Mouse (Mus musculus) E14TG2a.4 (cell line): ENCODE measurements around the gene Tet1.
A peak's percentile ranks its signal among the peaks of the same experiment; 100 is the strongest.

Experiments
- H3K27me3 ChIP-seq: 2 replicates; pipeline ENCODE4 v1.6.1; 2014; ENCODE audit warnings: low read length, control low read depth; ENCODE audit not compliant: insufficient read depth
- H3K36me3 ChIP-seq: 2 replicates; pipeline ENCODE4 v1.6.1; 2014; ENCODE audit warnings: low read length, control low read depth; ENCODE audit not compliant: insufficient read depth
- H3K4me1 ChIP-seq: replicated peaks from 2 replicates; pipeline ENCODE4 v1.6.1; 2014; ENCODE audit warnings: low read depth, low read length, control low read depth
- H3K4me3 ChIP-seq: replicated peaks from 2 replicates; pipeline ENCODE4 v1.5.1; 2014; ENCODE audit warnings: mild to moderate bottlenecking, low read length
- H3K9me3 ChIP-seq: 2 replicates; pipeline ENCODE4 v1.6.1; 2014; ENCODE audit warnings: low read length, control low read depth
- CTCF ChIP-seq: conservative IDR thresholded peaks from 2 replicates; pipeline ENCODE4 v1.5.1; 2014; ENCODE audit warnings: low read length
- NANOG ChIP-seq: IDR thresholded peaks from 2 replicates; pipeline ENCODE4 v1.6.1; 2014; ENCODE audit warnings: borderline replicate concordance, low read length, mixed read lengths
- POU5F1 ChIP-seq: IDR thresholded peaks from 2 replicates; pipeline ENCODE4 v1.6.1; 2014; ENCODE audit warnings: low read length, borderline replicate concordance

The Tet1 gene

GRCm38 (mm10) chr10:62865167-62866034 is 43.4 kb downstream of the Tet1 start:
- TF ChIP-seq NANOG (no peak), CTCF (no peak), POU5F1 (no peak)

GRCm38 (mm10) chr10:62863563-62863962 is 45.2 kb downstream of the Tet1 start:
- no peak for TF ChIP-seq NANOG
- TF ChIP-seq POU5F1 = no peak
- TF ChIP-seq CTCF = no peak
- Histone ChIP-seq H3K4me3 (no peak overlapping the region), H3K4me1 (peaks cover 96% of the 10 kb centered on the region), H3K9me3 (no peaks in the 10 kb centered on the region), H3K36me3 (peaks cover 97% of the 10 kb centered on the region), H3K27me3 (no peaks in the 10 kb centered on the region)

More at GRCm38 (mm10) chr10:62865167-62866034, 43.4 kb downstream of the Tet1 start:
- Histone ChIP-seq H3K36me3 (peaks cover 98% of the 10 kb centered on the region), H3K27me3 (no peaks in the 10 kb centered on the region), H3K9me3 (no peaks in the 10 kb centered on the region), H3K4me3 (peak overlapping the region; percentile 67), H3K4me1 (peaks cover 97% of the 10 kb centered on the region)

GRCm38 (mm10) chr10:62862435-62862834 is 46.4 kb downstream of the Tet1 start:
- H3K9me3 ChIP-seq = no peaks in the 10 kb centered on the region
- H3K4me1 ChIP-seq = peaks cover 96% of the 10 kb centered on the region
- H3K36me3 ChIP-seq = peaks cover 97% of the 10 kb centered on the region
- H3K4me3 ChIP-seq = no peak overlapping the region
- no peaks in the 10 kb centered on the region for H3K27me3 ChIP-seq
- TF ChIP-seq POU5F1 (no peak), NANOG (no peak), CTCF (peak; percentile 42)

GRCm38 (mm10) chr10:62858967-62859366 is 49.8 kb downstream of the Tet1 start:
- Histone ChIP-seq H3K36me3 (peaks cover 95% of the 10 kb centered on the region), H3K27me3 (no peaks in the 10 kb centered on the region), H3K4me1 (peaks cover 94% of the 10 kb centered on the region), H3K4me3 (no peak overlapping the region), H3K9me3 (no peaks in the 10 kb centered on the region)
- no peak for TF ChIP-seq POU5F1

- H3K4me3 ChIP-seq = no peak overlapping the region
- peaks cover 96% of the 10 kb centered on the region for H3K36me3 ChIP-seq
- H3K9me3 ChIP-seq = no peaks in the 10 kb centered on the region
- peaks cover 95% of the 10 kb centered on the region for H3K4me1 ChIP-seq
- H3K27me3 ChIP-seq = no peaks in the 10 kb centered on the region
- no peak for TF ChIP-seq NANOG
- TF ChIP-seq CTCF = no peak
- TF ChIP-seq POU5F1 = no peak
Measured at GRCm38 (mm10) chr10:62856690-62857290, 52.0 kb downstream of the Tet1 start.

GRCm38 (mm10) chr10:62854992-62855391 is 53.8 kb downstream of the Tet1 start:
- no peak overlapping the region for H3K4me3 ChIP-seq
- TF ChIP-seq CTCF = no peak
- no peak for TF ChIP-seq NANOG
- no peak for TF ChIP-seq POU5F1

GRCm38 (mm10) chr10:62854581-62854980 is 54.2 kb downstream of the Tet1 start:
- Histone ChIP-seq H3K9me3 (no peaks in the 10 kb centered on the region), H3K4me3 (no peak overlapping the region), H3K36me3 (peaks cover 94% of the 10 kb centered on the region), H3K4me1 (peaks cover 94% of the 10 kb centered on the region), H3K27me3 (no peaks in the 10 kb centered on the region)
- TF ChIP-seq POU5F1 = no peak
- no peak for TF ChIP-seq CTCF
- TF ChIP-seq NANOG = no peak

More at GRCm38 (mm10) chr10:62854992-62855391, 53.8 kb downstream of the Tet1 start:
- H3K9me3 ChIP-seq = no peaks in the 10 kb centered on the region
- peaks cover 96% of the 10 kb centered on the region for H3K36me3 ChIP-seq
- no peaks in the 10 kb centered on the region for H3K27me3 ChIP-seq
- peaks cover 95% of the 10 kb centered on the region for H3K4me1 ChIP-seq

- H3K4me1 ChIP-seq = peaks cover 94% of the 10 kb centered on the region
- no peak for TF ChIP-seq CTCF
- no peaks in the 10 kb centered on the region for H3K9me3 ChIP-seq
- no peaks in the 10 kb centered on the region for H3K27me3 ChIP-seq
- peaks cover 95% of the 10 kb centered on the region for H3K36me3 ChIP-seq
- no peak overlapping the region for H3K4me3 ChIP-seq
Measured at GRCm38 (mm10) chr10:62851578-62851977, 57.2 kb downstream of the Tet1 start.
